Mouse (Mus musculus): ENCODE data around the gene Top3a.
A peak's percentile ranks its signal among the peaks of the same experiment; 100 is the strongest.

Top3a gene

DNA sequence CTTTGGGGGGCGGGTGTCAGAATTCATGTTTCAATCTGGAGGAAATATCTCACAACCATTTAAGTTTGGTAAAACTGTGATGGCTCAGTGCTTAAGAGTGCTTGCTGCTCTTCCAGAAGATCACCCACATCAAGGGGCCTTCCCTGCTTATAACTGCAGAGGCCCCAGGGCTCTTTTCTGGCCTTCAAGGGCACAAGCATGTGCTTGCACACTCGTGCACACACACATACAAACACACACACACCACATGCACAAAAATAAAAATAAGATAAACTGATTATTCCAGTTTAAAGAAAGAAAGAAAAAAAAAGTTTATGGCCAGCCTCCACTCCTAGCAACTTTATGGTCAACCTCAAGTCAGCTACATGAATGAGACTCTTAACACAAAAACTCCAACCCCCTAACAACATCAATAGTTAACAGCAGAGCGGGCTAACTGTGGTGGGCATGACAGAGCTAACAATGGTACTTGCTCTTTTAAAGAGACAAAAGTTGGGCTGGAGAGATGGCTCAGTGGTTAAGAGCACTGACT, 2.9 kb downstream of the Top3a start:
- DNase-seq = no peak

DNA sequence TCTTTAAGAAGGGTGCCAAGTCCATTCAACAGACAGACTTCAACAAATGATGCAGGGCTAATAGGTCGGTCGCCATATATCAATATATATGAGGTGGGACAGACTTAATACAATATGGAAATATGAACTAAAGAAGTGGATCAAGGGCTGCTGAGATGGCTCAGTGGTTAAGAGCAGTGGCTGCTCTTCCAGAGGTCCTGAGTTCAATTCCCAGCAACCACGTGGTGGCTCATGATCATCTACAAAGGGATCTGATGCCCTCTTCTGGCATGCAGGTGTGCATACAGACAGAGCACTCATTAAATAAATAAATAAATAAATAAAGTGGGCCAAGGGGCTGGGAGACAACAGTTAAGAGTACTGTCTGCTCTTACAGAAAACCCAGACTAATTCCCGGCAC, 5.0 kb downstream of the Top3a start:
- DNase-seq = no peak

DNA sequence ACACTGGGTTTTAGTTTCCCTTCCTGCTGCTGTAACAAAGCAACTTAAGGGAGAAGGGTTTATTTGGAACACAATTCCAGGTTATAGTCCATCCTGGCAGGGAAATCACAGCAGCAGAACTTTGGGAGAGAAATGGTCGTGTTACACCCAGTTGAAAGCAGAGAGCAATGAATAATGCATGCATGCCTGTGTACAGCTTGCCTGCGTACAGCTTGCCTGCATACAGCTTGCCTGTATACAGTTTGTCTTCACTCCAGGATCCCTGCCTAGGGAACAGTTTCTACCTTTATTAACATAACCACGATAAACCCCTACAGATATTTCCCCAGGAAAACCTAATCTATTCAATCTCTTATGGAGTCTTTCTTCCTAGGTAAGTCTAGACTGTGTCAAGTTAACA, 6.4 kb downstream of the Top3a start:
- no peak for DNase-seq

DNA sequence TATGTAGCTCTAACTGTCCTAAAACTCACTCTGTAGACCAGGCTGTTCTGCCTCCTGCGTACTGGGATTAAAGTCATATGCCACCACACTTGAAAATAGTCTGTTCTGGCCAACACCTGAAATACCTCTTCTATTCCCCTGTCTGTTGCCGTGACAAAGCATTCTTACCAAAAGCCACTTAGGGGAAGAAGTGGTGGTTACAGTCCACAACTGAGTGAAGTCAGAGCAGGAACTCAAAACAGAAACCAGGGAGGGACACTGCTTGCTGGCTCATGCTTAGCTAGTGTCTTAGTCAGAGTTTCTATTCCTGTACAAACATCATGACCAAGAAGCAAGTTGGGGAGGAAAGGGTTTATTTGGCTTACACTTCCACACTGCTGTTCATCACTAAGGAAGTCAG, 7.8 kb downstream of the Top3a start:
- DNase-seq = no peak

DNA sequence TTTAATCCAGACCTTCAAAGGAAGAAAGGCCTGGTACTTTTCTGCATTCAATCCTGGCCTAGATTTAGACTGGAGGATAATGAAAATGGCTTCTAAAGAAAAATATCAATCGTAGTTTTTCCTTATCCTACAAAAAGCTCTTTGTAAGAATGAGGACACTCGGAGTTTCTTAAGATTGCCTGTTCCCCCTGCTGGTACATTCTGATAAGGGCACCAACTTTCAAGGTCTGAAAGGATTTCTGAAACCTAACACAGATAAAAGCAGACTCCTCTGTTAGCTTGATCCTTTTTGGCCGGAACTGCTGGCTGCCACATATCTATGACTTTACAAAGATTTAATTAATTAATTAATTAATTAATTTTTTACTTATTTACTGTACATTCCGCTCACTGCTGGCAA, 10.2 kb downstream of the Top3a start:
- DNase-seq = no peak

DNA sequence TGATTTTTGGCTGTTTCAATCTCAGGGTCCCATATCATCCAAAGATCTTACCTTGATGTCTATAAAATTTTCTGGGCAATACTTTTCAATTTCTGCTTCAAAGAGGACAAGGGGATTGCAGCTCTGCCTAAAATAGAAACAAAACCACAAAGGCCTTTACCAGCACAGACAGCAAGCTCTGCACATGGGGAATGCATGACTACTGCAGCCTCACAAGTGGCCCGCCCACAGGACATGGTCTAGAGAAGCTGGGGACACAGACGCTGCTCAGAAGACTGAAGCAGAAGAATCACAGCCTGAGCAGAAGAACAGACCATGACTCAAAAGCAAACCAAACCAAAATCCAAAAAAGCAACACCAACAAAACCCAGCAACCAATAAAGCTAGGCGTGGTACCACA, 15.5 kb downstream of the Top3a start:
- DNase-seq = no peak

DNA sequence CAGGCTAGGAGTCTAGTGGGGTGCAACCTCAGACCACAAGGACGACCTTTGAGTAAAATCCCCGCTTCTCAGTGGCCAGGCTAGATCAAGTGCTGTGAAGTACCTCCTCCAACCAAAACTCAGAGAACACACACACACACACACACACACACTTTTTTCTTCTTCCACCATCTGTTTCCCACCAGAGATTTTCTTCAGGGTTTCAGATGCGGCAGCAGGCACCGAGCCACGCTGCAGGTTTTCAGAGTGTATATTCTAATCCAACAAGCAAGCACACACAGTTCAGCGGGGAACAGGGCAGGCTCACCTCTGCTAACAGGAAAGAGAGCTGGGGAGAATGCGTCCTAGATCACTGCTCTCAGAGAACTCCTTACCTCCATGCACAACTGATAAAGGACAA, 21.6 kb downstream of the Top3a start:
- no peak for DNase-seq

DNA sequence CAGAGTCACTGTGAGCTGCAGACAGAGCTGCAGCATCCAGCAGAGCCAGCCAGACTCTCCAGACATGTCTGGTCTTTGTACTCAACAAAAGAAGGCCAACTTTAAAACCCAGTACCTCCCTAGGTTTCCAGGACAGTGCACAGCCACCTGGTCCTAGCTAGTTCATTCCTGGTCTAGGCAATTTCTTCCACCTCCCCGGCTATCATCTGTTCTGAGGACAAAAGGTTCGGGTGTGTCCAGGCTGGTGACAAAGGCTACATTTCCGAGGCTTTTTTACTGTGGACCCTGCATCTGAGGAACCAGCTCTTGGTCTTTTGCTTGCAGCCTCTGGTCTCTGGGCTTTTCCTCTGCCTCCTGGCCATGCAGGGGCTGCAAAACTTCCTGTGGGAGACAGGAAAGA, 36.8 kb downstream of the Top3a start:
- no peak for DNase-seq

DNA sequence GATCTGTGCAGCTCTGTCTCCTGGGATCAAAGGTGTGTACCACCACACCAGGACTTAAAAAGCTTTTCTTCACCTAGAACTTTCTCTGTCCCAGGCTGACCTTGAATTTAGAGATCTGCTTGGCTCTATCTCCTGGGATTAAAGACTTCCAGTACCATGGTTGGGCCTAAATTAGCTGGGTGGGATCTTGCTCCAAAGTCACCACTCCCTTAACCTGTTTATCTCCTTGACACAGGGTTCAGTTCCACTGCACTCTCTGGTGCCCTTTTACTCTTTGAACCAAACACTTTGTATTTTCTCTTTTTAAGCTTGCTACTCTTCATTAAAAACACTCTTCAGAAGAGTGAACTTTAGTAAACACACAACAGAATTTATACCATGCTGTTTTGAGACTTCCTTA, 39.7 kb downstream of the Top3a start:
- no peak for DNase-seq

DNA sequence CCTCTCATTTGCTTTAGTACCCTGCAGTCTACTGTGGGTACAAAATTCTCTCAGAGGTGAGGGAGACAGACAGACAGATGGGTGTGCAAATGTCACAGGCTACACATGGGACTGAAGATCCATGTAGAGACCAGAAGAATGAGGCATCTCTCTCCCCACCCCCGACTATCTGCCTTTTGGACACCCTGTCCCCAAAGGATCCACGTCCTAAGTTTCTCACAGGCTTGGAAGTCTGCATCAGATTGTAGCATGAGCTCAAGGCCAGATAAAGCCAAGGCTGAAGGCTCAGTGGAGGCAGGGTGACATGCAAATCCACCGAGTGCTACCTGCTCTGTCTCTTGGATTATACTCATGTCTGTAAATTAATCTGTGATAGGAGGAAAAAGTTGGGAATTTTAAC, 40.7 kb downstream of the Top3a start:
- DNase-seq = no peak

DNA sequence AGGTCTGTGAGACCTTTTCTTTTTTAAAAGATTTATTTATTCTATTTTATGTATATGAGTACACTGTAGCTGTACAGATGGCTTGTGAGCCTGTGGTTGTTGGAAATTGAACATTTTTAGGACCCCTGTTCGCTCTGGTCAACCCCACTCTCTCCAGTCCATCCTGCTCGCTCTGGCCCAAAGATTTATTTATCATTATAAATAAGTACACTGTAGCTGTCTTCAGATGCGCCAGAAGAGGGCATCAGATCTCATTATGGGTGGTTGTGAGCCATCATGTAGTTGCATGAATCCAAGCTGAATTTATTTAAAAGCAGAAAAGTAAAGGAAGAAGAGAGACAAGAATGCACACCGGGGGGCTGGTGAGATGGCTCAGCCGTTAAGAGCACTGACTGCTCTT, 42.0 kb downstream of the Top3a start:
- DNase-seq = no peak

DNA sequence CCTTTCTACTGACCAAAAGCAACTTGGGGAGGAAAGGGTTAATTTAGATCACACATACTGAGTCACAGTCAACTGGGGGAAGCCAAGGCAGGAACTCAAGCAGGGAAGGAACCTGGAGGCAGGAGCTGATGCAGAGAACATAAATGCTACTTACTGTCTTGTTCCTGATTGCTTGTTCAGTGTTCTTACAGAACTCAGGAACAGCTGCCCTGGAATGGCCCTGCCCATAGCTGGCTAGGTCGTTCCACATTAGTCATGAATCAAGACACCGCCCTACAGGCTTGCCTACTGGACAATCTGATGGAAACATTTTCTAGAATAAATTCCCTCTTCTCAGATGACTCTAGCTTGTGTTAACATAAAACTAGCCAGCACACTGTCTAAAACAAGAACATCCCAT, 43.0 kb downstream of the Top3a start:
- DNase-seq = no peak

DNA sequence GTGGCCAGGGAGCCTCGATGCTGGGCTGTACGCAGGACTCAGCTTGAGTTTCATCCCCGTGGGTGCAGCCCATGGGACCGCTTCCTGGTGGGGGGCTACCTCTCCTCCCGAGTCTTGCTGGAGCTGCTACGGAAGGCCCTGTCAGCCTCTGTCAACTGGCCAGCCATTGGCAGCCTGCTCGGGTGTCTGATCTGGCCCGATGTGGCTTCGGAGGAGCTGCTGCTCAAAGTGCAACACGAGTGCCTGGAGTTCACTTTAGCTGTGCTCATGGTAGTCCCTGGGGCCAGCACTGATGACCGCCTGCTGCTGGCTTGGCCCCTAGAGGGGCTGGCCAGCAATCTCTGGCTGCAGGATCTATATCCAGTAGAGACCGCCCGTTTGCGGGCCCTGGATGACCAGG, 45.9 kb downstream of the Top3a start:
- no peak for DNase-seq

DNA sequence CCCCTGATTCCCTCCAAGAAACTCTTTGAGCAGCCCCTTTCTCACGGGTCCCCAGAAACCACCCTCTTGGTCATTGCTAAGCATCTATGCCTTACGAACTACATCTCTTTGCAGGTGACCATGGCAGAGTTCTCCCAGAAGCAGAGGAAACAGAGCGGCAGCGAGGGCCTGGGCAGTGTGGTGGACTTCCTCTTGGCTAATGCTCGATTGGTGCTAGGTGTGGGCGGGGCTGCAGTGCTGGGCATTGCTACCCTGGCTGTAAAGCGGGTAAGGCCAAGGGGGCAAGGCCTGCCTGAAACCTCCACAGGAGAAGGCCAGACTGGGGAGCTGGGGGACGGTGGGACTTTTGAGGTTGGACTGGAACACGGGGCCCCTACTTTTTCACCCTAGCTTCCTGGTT, 47.0 kb downstream of the Top3a start:
- DNase-seq = no peak

DNA sequence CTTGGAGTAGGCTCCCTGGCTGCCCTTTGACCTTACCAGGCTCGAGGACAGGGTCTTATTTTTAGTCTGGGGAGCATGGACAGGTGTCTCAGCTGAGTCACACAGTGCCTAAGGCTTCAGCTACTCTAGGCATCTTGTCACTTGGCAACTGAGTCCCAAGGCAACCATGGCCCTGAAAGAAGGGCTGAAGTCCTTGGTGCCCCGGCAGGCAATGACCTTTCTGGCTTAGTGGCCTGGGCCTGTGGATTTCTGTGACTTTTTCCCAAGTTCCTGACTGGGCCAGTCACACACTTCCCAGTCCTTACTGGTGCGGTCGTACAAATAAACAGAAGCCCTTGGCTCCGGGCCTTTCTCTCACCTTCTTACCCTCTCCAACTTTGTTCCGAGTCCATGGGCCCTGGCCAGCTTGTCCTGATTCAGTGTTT, 47.9 kb downstream of the Top3a start:
- no peak for DNase-seq

DNA sequence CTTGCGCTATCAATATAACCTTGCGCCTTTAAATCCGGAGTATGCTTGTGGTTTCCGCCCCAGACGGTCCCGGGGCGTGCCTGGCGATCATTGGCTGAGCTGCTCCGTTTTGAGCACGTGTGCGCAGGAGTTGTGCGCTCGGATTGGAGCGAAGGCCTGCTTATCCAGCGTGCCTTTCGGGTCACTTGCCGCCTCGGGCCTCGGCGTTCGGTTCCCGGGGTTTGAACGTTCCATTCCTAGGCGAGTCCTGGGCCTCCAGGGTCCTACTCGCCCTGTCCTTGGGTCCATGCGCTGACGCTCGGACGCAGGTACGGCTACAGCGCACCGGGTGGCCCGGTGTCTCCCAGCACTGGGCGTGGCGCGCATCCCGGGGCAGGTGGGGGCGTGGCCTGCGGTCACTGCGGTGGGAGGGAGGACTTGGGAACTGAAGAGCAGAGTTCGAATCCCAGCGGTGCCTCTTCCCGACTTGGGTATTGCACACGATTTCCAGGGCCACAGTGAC, 48.9 kb downstream of the Top3a start, which contains the start of gene Mief2:
TSS of gene Mief2 (plus strand) at position 139 of the 502 bp plus-strand sequence.
- peak; percentile 94 for DNase-seq

DNA sequence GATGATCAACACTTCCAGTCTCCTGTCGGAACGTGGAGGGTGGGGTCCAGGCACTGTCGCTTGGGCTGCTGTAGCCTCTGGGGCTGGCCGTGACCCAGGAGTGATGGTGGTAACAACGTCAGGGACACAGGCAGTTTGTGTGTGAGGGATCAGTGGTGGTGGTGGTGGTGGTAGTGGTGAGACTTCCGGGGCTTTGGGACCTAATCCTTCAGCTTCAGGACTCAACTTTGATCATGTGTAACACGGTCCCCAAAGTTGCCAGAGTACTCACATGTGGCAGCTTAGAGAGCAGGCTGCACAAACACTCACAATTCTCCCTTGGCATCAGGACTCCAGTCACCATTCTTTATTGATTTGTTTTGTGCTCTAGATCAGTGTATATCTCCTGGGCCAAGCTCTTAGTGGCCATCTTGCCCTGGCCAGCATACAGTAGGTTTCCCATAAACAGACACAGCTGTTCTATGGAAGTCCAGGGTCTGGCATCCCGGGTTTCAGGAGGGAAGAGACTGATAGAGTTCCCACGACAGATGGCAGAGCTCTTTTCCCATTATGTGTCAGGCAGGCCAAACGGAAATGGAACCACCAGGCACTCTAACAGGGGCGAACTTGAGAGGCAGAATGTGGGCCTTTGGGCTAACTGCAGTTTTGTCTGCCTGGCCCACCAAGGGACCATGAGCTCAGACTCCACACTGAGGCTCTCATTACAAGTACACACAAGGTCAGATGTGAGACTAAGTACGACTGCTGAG, 49.6 kb downstream of the Top3a start:
- no peak for DNase-seq

DNA sequence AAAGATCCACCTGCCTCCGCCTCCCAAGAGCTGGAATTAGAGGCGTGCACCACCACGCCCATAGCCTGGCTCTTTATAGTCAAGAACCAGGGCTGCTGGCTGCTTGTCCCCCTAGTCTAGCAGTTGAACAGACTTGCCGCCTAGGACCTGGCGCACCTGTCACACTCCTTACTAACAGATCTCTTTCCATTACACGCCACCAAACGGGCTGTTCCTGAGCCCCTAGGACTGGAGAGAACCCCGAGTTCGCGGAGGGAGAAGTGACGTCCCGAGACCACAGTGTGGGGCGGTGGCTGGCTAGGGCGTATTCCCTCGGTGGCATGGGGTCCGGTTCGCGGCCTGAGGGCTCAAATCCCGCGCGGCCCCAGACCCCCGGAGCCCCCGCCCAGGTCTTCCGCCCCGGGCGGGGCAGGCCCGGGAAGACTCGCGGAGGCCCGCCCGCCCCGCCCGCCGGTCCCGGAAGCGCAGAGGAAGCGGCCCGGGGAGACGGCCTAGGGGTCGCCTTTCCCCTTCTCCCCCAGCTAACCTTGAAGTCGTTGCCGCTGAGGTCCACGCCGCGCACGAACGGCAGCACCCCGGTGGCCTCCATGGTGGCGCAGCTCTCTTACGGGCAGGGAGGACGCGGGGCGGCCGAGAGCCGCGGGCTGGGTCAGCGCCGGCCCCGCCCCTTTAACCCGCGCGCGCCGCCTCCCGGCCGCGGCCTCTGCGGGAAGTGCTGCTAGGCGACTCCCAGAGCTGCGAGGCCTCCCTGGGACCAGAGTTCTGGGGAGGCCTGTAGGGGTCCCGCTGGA, 50.4 kb downstream of the Top3a start, which contains the start of gene Flii:
TSS of gene Flii (minus strand) at position 663 of the 791 bp plus-strand sequence.
- peak; percentile 70 for DNase-seq

DNA sequence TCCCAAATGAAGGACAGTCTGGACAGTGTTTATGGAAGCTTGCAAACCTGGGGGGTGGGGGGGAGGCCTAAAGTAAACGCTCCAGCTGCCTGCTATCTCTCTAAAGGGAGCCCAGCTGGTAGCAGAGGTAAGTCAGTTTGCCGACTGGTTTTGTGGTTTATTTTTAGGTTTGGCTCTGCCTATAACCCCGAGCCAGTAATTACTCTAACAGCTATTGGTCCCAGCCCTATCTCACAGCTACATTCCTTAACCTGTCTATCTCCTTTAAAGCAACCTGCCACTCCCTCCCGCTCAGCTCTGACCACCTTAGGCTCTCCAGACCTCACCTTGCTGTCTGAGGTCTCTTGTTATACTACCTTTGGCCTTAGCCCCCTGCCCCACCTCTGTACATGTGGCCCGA, 57.9 kb downstream of the Top3a start:
- DNase-seq = no peak

DNA sequence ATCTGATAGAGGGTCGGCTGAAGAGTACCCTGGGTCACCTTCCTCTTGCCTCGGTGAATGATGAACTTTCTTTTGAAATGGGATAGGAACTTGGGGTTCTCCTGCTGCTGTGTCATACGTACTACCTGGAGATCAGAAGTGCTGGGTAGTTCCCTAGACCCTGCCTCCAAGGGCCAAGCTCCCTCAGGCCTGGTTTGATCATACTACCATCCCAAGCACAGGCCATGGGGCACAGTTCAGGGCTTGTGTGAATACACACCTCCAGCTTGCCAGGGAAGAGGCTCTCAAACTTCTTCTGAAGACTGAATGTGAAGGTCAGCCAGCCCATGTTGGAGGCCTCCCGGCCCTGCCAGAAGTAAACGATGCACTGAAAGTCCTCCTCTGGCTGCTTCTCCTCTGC, 61.3 kb downstream of the Top3a start:
- DNase-seq = no peak

DNA sequence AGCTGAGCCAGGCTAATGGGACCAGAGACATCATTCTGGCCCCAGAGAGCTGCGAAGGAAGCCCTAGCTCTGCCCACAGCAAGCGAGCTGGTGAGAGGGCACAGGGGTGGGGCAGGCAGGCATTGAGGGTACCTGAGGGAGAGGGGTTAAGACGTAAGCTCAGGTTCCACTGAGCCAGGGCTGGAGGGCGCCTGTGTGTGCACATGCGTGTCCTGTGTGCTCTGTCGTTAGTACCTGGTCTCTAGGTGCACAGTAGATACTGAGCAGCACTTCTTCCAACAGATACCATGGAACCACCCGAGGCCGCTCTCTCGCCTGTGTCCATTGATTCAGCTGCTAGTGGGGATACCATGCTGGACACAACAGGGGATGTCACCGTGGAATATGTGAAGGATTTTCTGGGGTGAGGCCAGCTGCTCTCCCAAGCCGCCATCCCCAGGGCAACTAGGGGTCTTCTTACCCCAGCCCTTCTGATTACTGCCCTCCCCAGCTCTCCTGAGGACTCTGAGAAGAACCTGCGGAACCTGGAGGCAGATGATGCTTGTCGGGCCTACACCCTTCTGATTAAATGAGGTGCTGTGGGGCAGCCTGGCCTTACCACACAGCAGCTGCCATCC, 64.4 kb downstream of the Top3a start:
- DNase-seq = peak; percentile 4

DNA sequence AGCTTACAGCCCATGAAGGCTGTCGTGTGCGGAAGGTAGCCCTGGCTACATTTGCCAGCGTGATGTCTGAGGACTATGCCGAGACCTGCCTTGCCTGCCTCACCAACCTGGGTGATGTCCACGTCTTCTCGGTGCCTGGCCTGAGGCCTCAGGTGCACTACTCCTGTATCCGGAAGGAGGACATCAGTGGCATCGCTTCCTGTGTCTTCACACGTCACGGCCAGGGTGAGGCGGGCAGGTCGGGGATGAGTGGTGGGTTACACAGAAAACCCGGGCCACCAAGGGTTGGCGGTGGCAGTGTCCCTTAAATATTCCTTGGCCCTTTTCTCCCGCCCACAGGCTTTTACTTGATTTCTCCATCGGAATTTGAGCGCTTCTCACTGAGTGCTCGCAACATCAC, 65.1 kb downstream of the Top3a start:
- no peak for DNase-seq

DNA sequence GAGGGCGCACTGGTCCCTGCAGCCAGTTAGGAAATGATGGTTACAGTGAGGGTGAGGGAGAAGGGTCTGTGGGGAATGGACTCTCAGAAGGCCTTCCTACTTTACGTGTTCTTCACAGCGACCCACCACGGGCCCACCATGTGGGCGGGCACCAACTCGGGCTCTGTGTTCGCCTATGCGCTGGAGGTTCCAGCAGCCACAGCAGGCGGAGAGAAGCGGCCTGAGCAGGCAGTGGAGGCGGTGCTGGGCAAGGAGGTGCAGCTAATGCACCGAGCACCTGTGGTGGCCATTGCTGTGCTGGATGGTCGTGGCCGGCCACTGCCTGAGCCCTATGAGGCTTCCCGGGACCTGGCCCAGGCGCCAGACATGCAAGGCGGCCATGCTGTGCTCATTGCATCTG, 65.9 kb downstream of the Top3a start:
- DNase-seq = peak; percentile 2

All from cerebellum, adult 11 months (tissue).